Mouse (Mus musculus) ES-Bruce4 (cell line): ENCODE measurements at regions not wholly inside any gene's neighbourhood (a gene's known extent, or its start where the extent isn't known, plus 50 kb on each side); places are given as distances from the start of the nearest gene placed in this dataset.

Experiments
- CTCF ChIP-seq: IDR thresholded peaks from one replicate; pipeline ENCODE4 v1.8.1; 2011; ENCODE audit warnings: low read depth, low read length
- EP300 ChIP-seq: IDR thresholded peaks from 2 replicates; pipeline ENCODE4 v1.6.1; 2011; ENCODE audit warnings: low read depth, low read length; ENCODE audit not compliant: insufficient read depth
- POLR2A ChIP-seq: IDR thresholded peaks from one replicate; pipeline ENCODE4 v1.8.1; 2011; ENCODE audit warnings: low read length; ENCODE audit not compliant: insufficient read depth

DNA sequence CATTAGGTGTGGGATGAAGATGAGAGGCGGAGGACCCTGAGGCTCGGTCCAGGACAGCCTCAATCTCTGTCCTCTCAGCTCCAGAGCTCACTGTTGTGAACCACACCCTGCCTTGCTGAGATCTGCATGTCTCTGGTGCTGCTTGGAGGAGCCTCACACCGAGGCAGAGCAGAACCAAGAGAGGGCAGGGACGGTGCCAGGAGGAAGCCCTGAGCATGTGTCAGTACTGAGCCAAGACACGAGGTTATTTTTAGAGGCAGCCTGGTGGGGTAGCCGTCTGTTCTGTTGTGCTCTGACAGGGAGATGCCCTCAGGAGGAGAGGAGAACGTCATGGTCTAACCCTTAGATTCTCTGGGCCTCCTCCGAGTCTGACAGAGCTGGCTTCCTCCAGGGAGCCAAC, 50.3 kb upstream of the Tle3 start:
- TF ChIP-seq CTCF (no peak), POLR2A (no peak), EP300 (no peak)
